Mouse (Mus musculus) megakaryocyte-erythroid progenitor cell, adult 5-6 weeks (primary cell): ENCODE measurements around the gene Lpin1. TPM values are rescaled to one million over a fixed set of nuclear protein-coding genes. Genes with fewer than 3 reads are reported as not detected.

Source experiments
- ATAC-seq: replicated peaks from 2 replicates; pipeline ENCODE4 v1.8.0; 2016; ENCODE audit warnings: mild to moderate bottlenecking, inconsistent platforms; ENCODE audit not compliant: severe bottlenecking, poor library complexity, low FRiP score, low TSS enrichment
- total RNA-seq, 2 experiments: library from RNA; stranded (forward) in 1 of 2; stranded (reverse) in 1 of 2; fragments of 200-1000, 215-1000 nt in 1 of 2; fragments of >200 nt in 1 of 2; fragmentation: Nextera tagmentation in 1 of 2; gene quantifications; 2 replicates each; pipeline ENCODE4 v1.2.3; 2014 to 2017

Lpin1 gene
- total RNA-seq, 2 experiments from 2014 or later: 29.3 to 47.6 TPM

DNA sequence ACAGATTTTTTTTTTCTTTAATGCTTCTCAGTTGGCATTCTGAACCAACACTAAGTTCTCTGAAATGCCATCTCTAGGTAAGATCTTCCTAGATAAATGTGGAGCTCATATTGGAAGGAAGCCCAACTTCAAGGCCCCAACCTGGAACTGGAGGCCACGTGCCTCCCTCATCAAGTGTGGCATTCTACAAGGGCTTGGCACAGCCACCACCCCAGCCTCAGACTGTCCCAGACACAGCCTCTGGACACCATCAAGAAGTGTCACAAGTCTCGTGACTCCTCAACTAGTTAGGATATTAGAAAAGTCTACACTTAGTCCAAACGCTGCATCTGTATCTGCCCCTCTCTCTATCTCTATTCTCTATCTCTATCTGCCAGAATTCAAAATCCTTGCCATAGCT is 25.8 kb downstream of the Lpin1 start:
- no peak for ATAC-seq

GRCm38 (mm10) chr12:16584035-16584682 is 26.6 kb downstream of the Lpin1 start:
- ATAC-seq: peak; percentile 37

DNA sequence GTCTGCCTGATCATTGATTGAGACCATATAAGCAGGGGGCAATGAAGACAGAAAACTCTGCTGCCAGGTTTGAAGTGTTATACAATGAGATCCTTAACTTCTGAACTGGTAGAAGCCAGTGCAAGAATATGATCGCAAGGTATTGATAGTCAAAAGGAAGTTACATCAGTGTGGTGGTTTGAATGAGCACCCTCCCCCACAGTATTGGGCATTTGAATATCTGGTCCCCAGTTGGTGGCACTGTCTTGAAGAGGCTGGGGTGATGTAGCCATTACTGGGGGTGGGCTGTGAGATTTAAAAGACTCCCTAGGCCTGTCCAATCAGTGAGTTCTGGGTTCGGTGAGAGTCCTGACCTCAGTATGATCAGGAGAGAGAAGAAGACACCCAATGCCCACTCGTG is 27.5 kb downstream of the Lpin1 start:
- no peak for ATAC-seq

DNA sequence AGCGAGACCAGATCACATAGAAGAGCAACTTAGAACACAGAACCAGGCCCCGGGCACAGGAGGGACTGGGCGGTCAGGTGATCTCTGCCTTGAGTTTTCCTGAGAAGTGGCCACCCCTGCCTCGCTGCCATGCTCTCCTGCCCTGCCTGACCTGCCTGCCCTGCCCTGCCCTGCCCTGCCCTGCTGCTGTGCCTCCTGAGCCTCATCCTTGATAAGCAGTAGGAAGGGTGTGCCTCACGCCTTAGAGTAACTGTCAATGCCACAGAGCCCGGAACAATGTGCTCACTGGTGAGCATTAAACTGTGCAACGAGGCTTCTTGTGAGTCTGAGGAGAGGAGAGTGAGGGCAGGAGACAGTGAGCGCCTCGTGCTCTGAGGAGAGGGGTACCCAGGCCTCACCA is 30.5 kb downstream of the Lpin1 start:
- peak; percentile 81 for ATAC-seq

GRCm38 (mm10) chr12:16577665-16578233 is 33.0 kb downstream of the Lpin1 start:
- ATAC-seq: peak; percentile 89

DNA sequence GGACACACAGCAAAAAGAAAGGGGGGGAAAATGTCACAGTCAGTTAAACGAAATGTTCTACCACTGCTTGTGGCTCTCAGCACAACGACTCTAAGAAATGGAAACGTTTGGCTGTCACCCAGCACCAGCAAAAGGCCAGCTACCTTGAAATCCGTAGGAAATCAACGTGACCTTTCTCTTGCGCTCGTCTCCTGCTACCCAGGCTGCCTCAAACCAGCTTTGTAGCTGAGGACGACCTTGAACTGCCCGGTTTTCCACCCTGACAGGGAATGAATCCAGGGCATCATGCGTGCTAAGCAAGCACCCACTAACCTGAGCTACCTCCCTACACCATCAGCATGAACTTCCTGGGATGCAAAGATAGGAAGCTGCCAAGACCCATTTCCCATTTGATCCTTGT is 39.5 kb downstream of the Lpin1 start:
- ATAC-seq: no peak

DNA sequence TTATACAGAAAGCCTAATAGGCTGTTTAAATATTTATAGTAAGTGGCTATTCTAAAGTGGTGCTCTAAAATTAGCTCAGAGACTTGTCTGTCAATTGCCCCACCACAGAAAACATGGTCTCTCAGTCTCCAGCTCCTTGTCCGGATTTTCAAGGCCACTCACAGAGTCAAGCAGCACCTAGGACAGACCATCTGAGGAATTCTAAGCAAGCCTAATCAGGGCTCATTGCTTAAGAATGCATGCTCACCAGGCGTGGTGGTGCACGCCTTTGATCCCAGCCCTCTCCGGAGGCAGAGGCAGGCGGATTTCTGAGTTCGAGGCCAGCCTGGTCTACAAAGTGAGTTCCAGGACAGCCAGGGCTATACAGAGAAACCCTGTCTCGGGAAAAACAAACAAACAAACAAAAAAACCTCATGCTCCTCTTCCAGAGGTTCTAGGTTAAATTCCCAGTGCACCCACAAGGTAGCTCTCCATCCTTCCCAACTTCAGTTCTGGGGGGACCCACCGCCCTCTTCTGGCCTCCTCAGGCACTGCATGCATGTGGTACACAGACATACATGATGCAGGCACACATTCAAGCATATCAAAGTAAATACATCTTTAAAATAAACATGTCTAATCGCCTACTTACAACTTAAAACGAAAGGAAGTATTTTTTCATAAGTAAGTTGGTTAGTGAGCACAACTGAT is 40.2 kb downstream of the Lpin1 start:
- no peak for ATAC-seq

- ATAC-seq: peak; percentile 55; the same call in 1 of the 2 replicates
These were observed 41.7 kb downstream of the Lpin1 start for GRCm38 (mm10) chr12:16568936-16569650.

DNA sequence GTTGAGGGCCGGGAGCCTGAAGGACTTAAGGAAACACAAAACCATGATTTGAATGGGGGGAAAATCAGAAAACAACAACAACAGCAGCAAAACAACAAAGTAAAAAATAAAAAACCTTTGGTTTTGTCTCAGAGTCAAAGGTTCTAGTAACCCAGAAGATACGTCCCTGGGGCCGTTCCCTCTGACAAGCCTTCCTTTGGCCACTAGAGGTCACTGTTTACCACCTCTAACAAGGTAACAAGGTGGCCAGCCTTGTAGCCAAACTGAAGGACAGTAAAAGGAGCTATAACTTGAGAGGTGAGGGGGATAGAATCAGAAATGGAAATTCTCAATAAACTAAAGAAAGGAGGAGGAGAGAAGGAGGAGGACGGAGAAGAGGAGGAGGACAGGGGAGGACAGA is 42.3 kb downstream of the Lpin1 start:
- ATAC-seq: peak; percentile 87

GRCm38 (mm10) chr12:16568090-16568489 is 42.7 kb downstream of the Lpin1 start:
- ATAC-seq: no peak

- ATAC-seq: peak; percentile 50; the same call in 1 of the 2 replicates
These were observed 47.3 kb downstream of the Lpin1 start for GRCm38 (mm10) chr12:16563427-16563826.

GRCm38 (mm10) chr12:16562647-16563046 is 48.1 kb downstream of the Lpin1 start:
- no peak for ATAC-seq

DNA sequence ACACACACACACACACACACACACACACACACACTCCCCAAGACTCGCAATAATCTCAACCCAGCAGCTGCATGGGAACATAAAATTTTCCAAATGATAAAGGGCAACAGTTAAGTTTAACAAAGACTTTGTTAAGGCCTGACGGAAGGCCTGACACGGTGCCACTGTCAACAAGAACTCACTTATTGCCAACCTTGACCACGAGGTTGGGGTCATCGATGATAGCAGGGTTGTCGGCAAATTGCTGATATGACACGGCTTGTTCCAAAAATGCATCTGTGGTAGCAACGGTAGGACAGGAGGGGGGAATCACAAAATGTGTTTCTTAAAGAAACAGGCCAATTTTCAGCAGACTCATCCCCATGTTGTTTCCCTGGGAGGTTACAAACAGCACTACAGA is 48.6 kb downstream of the Lpin1 start:
- peak; percentile 36; the same call in 1 of the 2 replicates for ATAC-seq

DNA sequence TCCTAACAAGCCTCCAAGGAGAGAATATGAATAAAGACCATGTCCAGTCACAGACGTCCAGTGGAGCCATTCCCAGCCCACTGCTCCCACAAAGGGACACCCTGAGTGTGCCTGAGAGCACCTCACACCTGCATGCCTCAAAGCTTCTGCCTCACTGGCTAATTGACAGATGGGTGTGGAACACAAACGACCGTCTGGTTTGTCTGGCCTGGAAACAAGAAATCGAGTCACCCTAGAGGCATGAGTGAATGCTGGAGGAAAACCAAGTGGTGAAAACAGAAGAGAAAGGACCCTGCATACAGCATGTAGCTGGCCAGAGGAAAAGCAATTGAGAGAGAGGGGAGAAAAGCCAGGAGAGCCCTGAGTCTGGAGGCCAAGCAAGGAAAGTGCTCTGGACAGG is 53.5 kb downstream of the Lpin1 start:
- no peak for ATAC-seq

GRCm38 (mm10) chr12:16554171-16554570 is 56.6 kb downstream of the Lpin1 start:
- no peak for ATAC-seq

DNA sequence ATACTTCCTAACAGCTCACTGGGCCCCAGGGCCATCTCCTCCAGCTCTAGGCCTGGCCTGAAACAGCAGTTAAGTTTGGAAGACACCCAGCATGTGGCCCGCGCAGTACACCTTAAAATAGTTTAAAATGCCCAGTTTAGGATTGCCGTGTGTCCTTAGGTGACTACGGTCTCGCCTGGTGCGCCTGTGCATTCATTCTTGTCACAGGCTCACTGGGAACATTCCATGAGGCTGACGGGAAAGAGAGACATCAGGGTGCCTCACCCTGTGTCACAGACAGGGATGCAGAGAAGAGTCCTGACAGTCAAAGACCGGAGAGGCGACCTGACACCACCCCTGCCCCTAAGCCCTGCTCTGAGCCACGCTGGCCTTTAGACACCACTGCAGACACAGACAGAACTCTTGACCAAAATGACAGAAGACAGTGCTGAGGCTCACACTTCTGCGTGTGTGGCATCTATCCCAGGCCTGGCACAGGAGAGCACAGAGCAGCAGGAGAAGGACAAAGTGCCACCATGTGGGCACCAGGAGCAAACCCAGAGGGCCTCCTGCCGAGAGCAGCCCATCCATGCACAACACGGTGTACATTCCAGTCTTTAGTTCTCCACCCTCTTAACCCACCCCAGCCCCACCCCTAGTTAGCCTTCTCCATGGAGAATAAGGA is 58.5 kb downstream of the Lpin1 start:
- ATAC-seq: no peak

- no peak for ATAC-seq
These were observed 59.7 kb downstream of the Lpin1 start for GRCm38 (mm10) chr12:16550983-16551454.

DNA sequence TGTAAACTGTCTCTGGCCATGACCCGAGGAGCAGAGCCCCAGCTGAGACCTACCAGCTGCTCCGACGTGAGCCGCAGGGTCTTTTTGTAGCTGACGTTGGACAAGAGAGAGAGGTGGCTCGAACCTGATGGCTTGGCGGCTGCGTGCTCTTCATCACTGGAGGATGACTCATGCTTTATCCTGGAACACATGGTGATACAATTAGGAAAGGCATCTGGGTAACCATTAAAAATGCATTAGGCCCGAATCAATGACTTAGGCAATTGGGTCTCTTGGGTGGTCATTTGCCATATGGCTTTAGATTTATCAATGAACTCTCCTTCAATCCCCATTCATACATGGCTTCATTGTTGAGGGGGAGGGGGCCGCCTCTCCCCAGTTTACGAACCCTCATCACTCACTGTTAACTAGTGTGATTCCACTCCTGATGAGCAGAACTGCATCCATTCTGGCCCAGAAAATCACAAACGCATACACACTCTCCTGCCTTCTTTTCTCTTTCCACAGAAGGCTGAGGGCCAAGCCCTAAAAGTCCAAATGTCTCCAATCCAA is 61.9 kb downstream of the Lpin1 start:
- ATAC-seq: no peak

- no peak for ATAC-seq
These were observed 69.2 kb downstream of the Lpin1 start for GRCm38 (mm10) chr12:16541606-16542005.
